16 mouse cellular contexts compared by ENCODE assay signal in genomic region chr2:17672156-17672555, GRCm38 (mm10). TPM values are rescaled to one million over a fixed set of nuclear protein-coding genes. Genes with fewer than 3 reads are reported as not detected.
"Had no signal": no experiment of that assay in that cellular context is flagged by ENCODE, and none has a peak within 500 bp of the region (broad histone marks: within the 10 kb centered on the region; RNA-seq: fewer than 3 reads in every experiment).

No protein-coding gene starts in this region.

- H3K9me3 ChIP-seq: liver, embryonic 15.5 days; lung, embryonic 15.5 days; megakaryocyte, embryonic 14.5 days; midbrain, embryonic 13.5 days; midbrain, embryonic 15.5 days had no signal

- DNase-seq: liver, postnatal 0 days; lung, adult 2 months; lung, postnatal 14 days; lung, postnatal 36 days; retina, postnatal 1 day; right cerebral cortex, adult 18-20 months; right cerebral cortex, postnatal 25 days; right cerebral cortex, postnatal 4 days; spleen, adult 18-20 months had no signal

- H3K27ac ChIP-seq: liver, embryonic 15.5 days; lung, embryonic 15.5 days; macrophage; midbrain, embryonic 13.5 days; midbrain, embryonic 15.5 days had no signal

- ATAC-seq: liver, postnatal 0 days; lung, postnatal 0 days; midbrain, embryonic 15.5 days had no signal

- H3K36me3 ChIP-seq: liver, embryonic 15.5 days; lung, embryonic 15.5 days; midbrain, embryonic 13.5 days; midbrain, embryonic 15.5 days had no signal

- H3K4me3 ChIP-seq: liver, embryonic 15.5 days; lung, embryonic 15.5 days; megakaryocyte, embryonic 14.5 days; midbrain, embryonic 13.5 days; midbrain, embryonic 15.5 days had no signal

- H3K27me3 ChIP-seq: liver, embryonic 15.5 days; lung, embryonic 15.5 days; megakaryocyte, embryonic 14.5 days; midbrain, embryonic 15.5 days had no signal

- H3K4me1 ChIP-seq: liver, embryonic 15.5 days; lung, embryonic 15.5 days; megakaryocyte, embryonic 14.5 days had no signal

- H3K4me2 ChIP-seq: liver, embryonic 15.5 days; lung, embryonic 15.5 days; midbrain, embryonic 13.5 days; midbrain, embryonic 15.5 days had no signal

- H3K9ac ChIP-seq: liver, embryonic 15.5 days; liver, postnatal 0 days; lung, embryonic 15.5 days; midbrain, embryonic 13.5 days; midbrain, embryonic 15.5 days had no signal

RNA-seq across cellular contexts. Expression of gene Nebl, which starts 59.1 kb away (rescaled TPM):
- polyA plus RNA-seq: macrophage had no signal
